Mouse (Mus musculus): ENCODE measurements around the gene Iqcd. TPM values are rescaled to one million over a fixed set of nuclear protein-coding genes. Genes with fewer than 3 reads are reported as not detected.

Iqcd gene
- polyA plus RNA-seq, 1 experiment, result 2.1 TPM

- H3K36me3 ChIP-seq (ENCODE audit: control insufficient read depth, insufficient read depth, low read length), result no peaks in the 10 kb centered on the region
- no peaks in the 10 kb centered on the region for H3K4me1 ChIP-seq (ENCODE audit: control insufficient read depth, insufficient read depth, low read length)
- 95% methylated on average over 7 of the region's 7 CpGs for WGBS
- no peak overlapping the region for H3K27ac ChIP-seq (ENCODE audit: insufficient read depth, low read depth, low read length)
- DNase-seq, result no peak
- no peak overlapping the region for H3K4me3 ChIP-seq (ENCODE audit: insufficient read depth, low read depth, low read length)
- no peaks in the 10 kb centered on the region for H3K27me3 ChIP-seq (replicated peaks; ENCODE audit: control insufficient read depth, insufficient read depth, low read length)
- TF ChIP-seq POLR2A (IDR thresholded peaks at IDR 0.05; ENCODE audit: low read depth, low read length) (no peak), CTCF (conservative IDR thresholded peaks at IDR 0.05; ENCODE audit: insufficient read depth, insufficient read length, low read depth, low read length) (no peak)
Observed at GRCm38 (mm10) chr5:120640094-120640493, 51.3 kb downstream of the Iqcd start.

- WGBS, result 30% methylated on average over 14 of the region's 14 CpGs
- no peak overlapping the region for H3K27ac ChIP-seq (ENCODE audit: insufficient read depth, low read depth, low read length)
- no peaks in the 10 kb centered on the region for H3K27me3 ChIP-seq (replicated peaks; ENCODE audit: control insufficient read depth, insufficient read depth, low read length)
- H3K4me3 ChIP-seq (ENCODE audit: insufficient read depth, low read depth, low read length), result no peak overlapping the region
- TF ChIP-seq POLR2A (IDR thresholded peaks at IDR 0.05; ENCODE audit: low read depth, low read length) (no peak), CTCF (conservative IDR thresholded peaks at IDR 0.05; ENCODE audit: insufficient read depth, insufficient read length, low read depth, low read length) (no peak)
- DNase-seq, result peak; percentile 56
- H3K4me1 ChIP-seq (ENCODE audit: control insufficient read depth, insufficient read depth, low read length), result peaks cover 4% of the 10 kb centered on the region; the same call in 1 of the 2 replicates
- H3K36me3 ChIP-seq (ENCODE audit: control insufficient read depth, insufficient read depth, low read length), result no peaks in the 10 kb centered on the region
Observed at GRCm38 (mm10) chr5:120643365-120644085, 54.7 kb downstream of the Iqcd start.

- DNase-seq, result no peak
- WGBS, result 62% methylated on average over 3 of the region's 3 CpGs
- TF ChIP-seq POLR2A (IDR thresholded peaks at IDR 0.05; ENCODE audit: low read depth, low read length) (no peak), CTCF (conservative IDR thresholded peaks at IDR 0.05; ENCODE audit: insufficient read depth, insufficient read length, low read depth, low read length) (no peak)
- Histone ChIP-seq H3K4me3 (ENCODE audit: insufficient read depth, low read depth, low read length) (no peak overlapping the region), H3K4me1 (ENCODE audit: control insufficient read depth, insufficient read depth, low read length) (peaks cover 4% of the 10 kb centered on the region; the same call in 1 of the 2 replicates), H3K27me3 (replicated peaks; ENCODE audit: control insufficient read depth, insufficient read depth, low read length) (no peaks in the 10 kb centered on the region), H3K36me3 (ENCODE audit: control insufficient read depth, insufficient read depth, low read length) (no peaks in the 10 kb centered on the region), H3K27ac (ENCODE audit: insufficient read depth, low read depth, low read length) (no peak overlapping the region)
Observed at GRCm38 (mm10) chr5:120644227-120644626, 55.4 kb downstream of the Iqcd start.

GRCm38 (mm10) chr5:120645851-120646250 is 57.0 kb downstream of the Iqcd start:
- Histone ChIP-seq H3K4me1 (ENCODE audit: control insufficient read depth, insufficient read depth, low read length) (peaks cover 4% of the 10 kb centered on the region; the same call in 1 of the 2 replicates), H3K36me3 (ENCODE audit: control insufficient read depth, insufficient read depth, low read length) (no peaks in the 10 kb centered on the region), H3K27me3 (replicated peaks; ENCODE audit: control insufficient read depth, insufficient read depth, low read length) (0 out of 2 replicates have a peak, but pooled peaks cover 2% of the 10 kb centered on the region), H3K27ac (ENCODE audit: insufficient read depth, low read depth, low read length) (no peak overlapping the region), H3K4me3 (ENCODE audit: insufficient read depth, low read depth, low read length) (no peak overlapping the region)
- DNase-seq, result peak; percentile 84
- TF ChIP-seq POLR2A (IDR thresholded peaks at IDR 0.05; ENCODE audit: low read depth, low read length) (no peak), CTCF (conservative IDR thresholded peaks at IDR 0.05; ENCODE audit: insufficient read depth, insufficient read length, low read depth, low read length) (no peak)
- 15% methylated on average over 6 of the region's 6 CpGs for WGBS

GRCm38 (mm10) chr5:120647361-120647760 is 58.5 kb downstream of the Iqcd start:
- WGBS, result 82% methylated on average over 4 of the region's 4 CpGs
- H3K4me1 ChIP-seq (ENCODE audit: control insufficient read depth, insufficient read depth, low read length), result peaks cover 4% of the 10 kb centered on the region; the same call in 1 of the 2 replicates
- H3K36me3 ChIP-seq (ENCODE audit: control insufficient read depth, insufficient read depth, low read length), result no peaks in the 10 kb centered on the region
- no peak for DNase-seq
- TF ChIP-seq POLR2A (IDR thresholded peaks at IDR 0.05; ENCODE audit: low read depth, low read length) (no peak), CTCF (conservative IDR thresholded peaks at IDR 0.05; ENCODE audit: insufficient read depth, insufficient read length, low read depth, low read length) (no peak)
- no peak overlapping the region for H3K27ac ChIP-seq (ENCODE audit: insufficient read depth, low read depth, low read length)
- H3K4me3 ChIP-seq (ENCODE audit: insufficient read depth, low read depth, low read length), result no peak overlapping the region
- 0 out of 2 replicates have a peak, but pooled peaks cover 2% of the 10 kb centered on the region for H3K27me3 ChIP-seq (replicated peaks; ENCODE audit: control insufficient read depth, insufficient read depth, low read length)

- Histone ChIP-seq H3K4me1 (ENCODE audit: control insufficient read depth, insufficient read depth, low read length) (peaks cover 4% of the 10 kb centered on the region; the same call in 1 of the 2 replicates), H3K27ac (ENCODE audit: insufficient read depth, low read depth, low read length) (no peak overlapping the region), H3K36me3 (ENCODE audit: control insufficient read depth, insufficient read depth, low read length) (no peaks in the 10 kb centered on the region), H3K27me3 (replicated peaks; ENCODE audit: control insufficient read depth, insufficient read depth, low read length) (0 out of 2 replicates have a peak, but pooled peaks cover 2% of the 10 kb centered on the region), H3K4me3 (ENCODE audit: insufficient read depth, low read depth, low read length) (no peak overlapping the region)
- peak; percentile 39 for DNase-seq
- 28% methylated on average over 12 of the region's 12 CpGs for WGBS
- no peak for TF ChIP-seq CTCF (conservative IDR thresholded peaks at IDR 0.05; ENCODE audit: insufficient read depth, insufficient read length, low read depth, low read length)
Observed at GRCm38 (mm10) chr5:120647814-120648491, 59.1 kb downstream of the Iqcd start.
